Mouse (Mus musculus) heart, embryonic 13.5 days (tissue): ENCODE measurements around the gene Gria2. TPM values are rescaled to one million over a fixed set of nuclear protein-coding genes. Genes with fewer than 3 reads are reported as not detected.
A peak's percentile ranks its signal among the peaks of the same experiment; 100 is the strongest.

Experiments used
- ATAC-seq: fragments of 200-750 bp; cut with Nextera tagmentation; 2 replicates; pipeline ENCODE4 v1.8.0; 2017; ENCODE audit warnings: moderate TSS enrichment; ENCODE audit not compliant: insufficient number of reproducible peaks, low FRiP score, low TSS enrichment; ENCODE audit errors: extremely low read depth
- H3K27ac ChIP-seq: fragments of 300-500 bp; sonication (generic); replicated peaks from 2 replicates; pipeline ENCODE4 v1.5.1; 2015; ENCODE audit warnings: moderate library complexity, mild to moderate bottlenecking, inconsistent platforms
- H3K27me3 ChIP-seq: fragments of 300-500 bp; sonication (generic); replicated peaks from 2 replicates; pipeline ENCODE4 v1.6.1; 2015; ENCODE audit warnings: mild to moderate bottlenecking, inconsistent platforms
- H3K36me3 ChIP-seq: fragments of 300-500 bp; sonication (generic); 2 replicates; pipeline ENCODE4 v1.6.1; 2015; ENCODE audit warnings: mild to moderate bottlenecking, inconsistent platforms
- H3K4me1 ChIP-seq: fragments of 300-500 bp; sonication (generic); 2 replicates; pipeline ENCODE4 v1.6.1; 2015; ENCODE audit warnings: inconsistent platforms
- H3K4me2 ChIP-seq: fragments of 300-500 bp; sonication (generic); 2 replicates; pipeline ENCODE4 v1.6.1; 2015; ENCODE audit warnings: inconsistent platforms, mild to moderate bottlenecking, moderate library complexity
- H3K4me3 ChIP-seq: fragments of 300-500 bp; sonication (generic); 2 replicates; pipeline ENCODE4 v1.5.1; 2015; ENCODE audit warnings: moderate library complexity, mild to moderate bottlenecking, inconsistent platforms
- H3K9ac ChIP-seq: fragments of 300-500 bp; sonication (generic); 2 replicates; pipeline ENCODE4 v1.6.1; 2015; ENCODE audit warnings: inconsistent platforms, mild to moderate bottlenecking, moderate library complexity
- H3K9me3 ChIP-seq: fragments of 300-500 bp; sonication (generic); 2 replicates; pipeline ENCODE4 v1.6.1; 2016; ENCODE audit warnings: inconsistent platforms
- WGBS: fragments of 180-500 bp; shearing (Covaris S2); methylation state at CpG from one replicate; pipeline ENCODE4 v1.1.7; 2015; ENCODE audit warnings: mixed read lengths; 5-methylcytosine and 5-hydroxymethylcytosine counted together
- polyA plus RNA-seq: library from polyadenylated mRNA; unstranded; fragments of >200 nt; fragmentation: Nextera tagmentation; extraction: Ambion mirVana; gene quantifications from 2 replicates; pipeline ENCODE4 v1.2.1, GENCODE M21; 2015

Gene Gria2
- polyA plus RNA-seq, result 0.59 and 1.6 TPM in 2 replicates

GRCm38 (mm10) chr3:80802596-80803081, at the start of gene Gria2:
TSS of gene Gria2 (minus strand) at chr3:80802835.
- H3K4me2 ChIP-seq, result peak within 1 kb of the TSS; percentile 82
- H3K9ac ChIP-seq, result peak within 1 kb of the TSS; percentile 28; the same call in 1 of the 2 replicates
- peaks cover 36% of the 10 kb centered on the region for H3K27me3 ChIP-seq
- ATAC-seq, result no peak
- H3K4me3 ChIP-seq, result peak within 1 kb of the TSS; percentile 53
- H3K4me1 ChIP-seq, result peaks cover 17% of the 10 kb centered on the region
- H3K27ac ChIP-seq, result no peak within 1 kb of the TSS
- no peaks in the 10 kb centered on the region for H3K9me3 ChIP-seq
- WGBS, result under 1% methylated on average over 34 of the region's 35 CpGs
- no peaks in the 10 kb centered on the region for H3K36me3 ChIP-seq

- 76% methylated on average over 10 of the region's 10 CpGs for WGBS
- no peak overlapping the region for H3K4me3 ChIP-seq
- no peak for ATAC-seq
Observed at GRCm38 (mm10) chr3:80850947-80851346, 48.3 kb upstream of the Gria2 start.

GRCm38 (mm10) chr3:80845634-80846033, 43.0 kb upstream of the Gria2 start:
- no peak overlapping the region for H3K27ac ChIP-seq
- no peaks in the 10 kb centered on the region for H3K9me3 ChIP-seq
- 60% methylated on average over 2 of the region's 2 CpGs for WGBS
- no peak for ATAC-seq
- no peaks in the 10 kb centered on the region for H3K4me1 ChIP-seq
- H3K36me3 ChIP-seq, result no peaks in the 10 kb centered on the region
- H3K27me3 ChIP-seq, result no peaks in the 10 kb centered on the region
- H3K9ac ChIP-seq, result no peak overlapping the region
- H3K4me3 ChIP-seq, result no peak overlapping the region
- H3K4me2 ChIP-seq, result no peak overlapping the region

More at GRCm38 (mm10) chr3:80850947-80851346, 48.3 kb upstream of the Gria2 start:
- no peak overlapping the region for H3K27ac ChIP-seq
- no peaks in the 10 kb centered on the region for H3K36me3 ChIP-seq
- no peaks in the 10 kb centered on the region for H3K4me1 ChIP-seq
- no peak overlapping the region for H3K4me2 ChIP-seq
- no peaks in the 10 kb centered on the region for H3K9me3 ChIP-seq
- H3K27me3 ChIP-seq, result no peaks in the 10 kb centered on the region
- no peak overlapping the region for H3K9ac ChIP-seq

- H3K27ac ChIP-seq, result no peak overlapping the region
- no peaks in the 10 kb centered on the region for H3K36me3 ChIP-seq
- no peak overlapping the region for H3K4me3 ChIP-seq
- WGBS, result 71% methylated on average over 5 of the region's 5 CpGs
- H3K4me1 ChIP-seq, result no peaks in the 10 kb centered on the region
- no peaks in the 10 kb centered on the region for H3K9me3 ChIP-seq
- no peak overlapping the region for H3K4me2 ChIP-seq
- H3K27me3 ChIP-seq, result no peaks in the 10 kb centered on the region
- no peak for ATAC-seq
- no peak overlapping the region for H3K9ac ChIP-seq
Observed at GRCm38 (mm10) chr3:80839845-80840244, 37.2 kb upstream of the Gria2 start.

GRCm38 (mm10) chr3:80837583-80837982, 34.9 kb upstream of the Gria2 start:
- ATAC-seq, result no peak
- Histone ChIP-seq H3K9me3 (no peaks in the 10 kb centered on the region), H3K4me1 (no peaks in the 10 kb centered on the region), H3K4me3 (no peak overlapping the region), H3K27me3 (no peaks in the 10 kb centered on the region), H3K9ac (no peak overlapping the region), H3K27ac (no peak overlapping the region), H3K4me2 (no peak overlapping the region), H3K36me3 (no peaks in the 10 kb centered on the region)
- 47% methylated on average over 3 of the region's 3 CpGs for WGBS

GRCm38 (mm10) chr3:80823975-80824374, 21.3 kb upstream of the Gria2 start:
- Histone ChIP-seq H3K4me1 (no peaks in the 10 kb centered on the region), H3K9me3 (0 out of 2 replicates have a peak, but pooled peaks cover 4% of the 10 kb centered on the region), H3K4me3 (no peak overlapping the region), H3K27me3 (no peaks in the 10 kb centered on the region), H3K4me2 (no peak overlapping the region), H3K9ac (no peak overlapping the region), H3K27ac (no peak overlapping the region), H3K36me3 (no peaks in the 10 kb centered on the region)
- ATAC-seq, result no peak
- 90% methylated on average over 1 of the region's 1 CpGs for WGBS

- ATAC-seq, result no peak
- no peaks in the 10 kb centered on the region for H3K9me3 ChIP-seq
Observed at GRCm38 (mm10) chr3:80818619-80819018, 16.0 kb upstream of the Gria2 start.

GRCm38 (mm10) chr3:80813734-80814133, 11.1 kb upstream of the Gria2 start:
- no peak for ATAC-seq
- Histone ChIP-seq H3K9me3 (no peaks in the 10 kb centered on the region), H3K4me3 (no peak overlapping the region), H3K27ac (no peak overlapping the region), H3K4me1 (no peaks in the 10 kb centered on the region), H3K36me3 (no peaks in the 10 kb centered on the region), H3K9ac (no peak overlapping the region), H3K4me2 (no peak overlapping the region), H3K27me3 (no peaks in the 10 kb centered on the region)

More at GRCm38 (mm10) chr3:80818619-80819018, 16.0 kb upstream of the Gria2 start:
- Histone ChIP-seq H3K36me3 (no peaks in the 10 kb centered on the region), H3K9ac (no peak overlapping the region), H3K4me3 (no peak overlapping the region), H3K27me3 (no peaks in the 10 kb centered on the region), H3K4me1 (no peaks in the 10 kb centered on the region), H3K4me2 (no peak overlapping the region), H3K27ac (no peak overlapping the region)
- 80% methylated on average over 1 of the region's 1 CpGs for WGBS

GRCm38 (mm10) chr3:80812237-80812636, 9.6 kb upstream of the Gria2 start:
- Histone ChIP-seq H3K27ac (no peak overlapping the region), H3K9ac (no peak overlapping the region), H3K4me1 (no peaks in the 10 kb centered on the region), H3K9me3 (no peaks in the 10 kb centered on the region), H3K27me3 (no peaks in the 10 kb centered on the region), H3K4me2 (no peak overlapping the region), H3K4me3 (no peak overlapping the region), H3K36me3 (no peaks in the 10 kb centered on the region)
- no peak for ATAC-seq
- WGBS, result 63% methylated on average over 3 of the region's 3 CpGs

GRCm38 (mm10) chr3:80805327-80805726, 2.7 kb upstream of the Gria2 start:
- H3K36me3 ChIP-seq, result no peaks in the 10 kb centered on the region
- H3K9me3 ChIP-seq, result no peaks in the 10 kb centered on the region
- H3K9ac ChIP-seq, result no peak overlapping the region
- H3K27me3 ChIP-seq, result peaks cover 24% of the 10 kb centered on the region
- no peak overlapping the region for H3K4me2 ChIP-seq
- WGBS, result 11% methylated on average over 1 of the region's 1 CpGs
- H3K4me3 ChIP-seq, result no peak overlapping the region
- H3K4me1 ChIP-seq, result peaks cover 14% of the 10 kb centered on the region
- ATAC-seq, result no peak
- no peak overlapping the region for H3K27ac ChIP-seq

GRCm38 (mm10) chr3:80803811-80804210, 1.2 kb upstream of the Gria2 start:
- Histone ChIP-seq H3K9ac (no peak overlapping the region), H3K4me3 (no peak overlapping the region), H3K4me2 (no peak overlapping the region), H3K36me3 (no peaks in the 10 kb centered on the region), H3K27me3 (peaks cover 36% of the 10 kb centered on the region), H3K9me3 (no peaks in the 10 kb centered on the region), H3K27ac (no peak overlapping the region), H3K4me1 (peaks cover 17% of the 10 kb centered on the region)
- ATAC-seq, result no peak
- 48% methylated on average over 1 of the region's 1 CpGs for WGBS

- peak overlapping the region; percentile 82 for H3K4me2 ChIP-seq
- no peaks in the 10 kb centered on the region for H3K9me3 ChIP-seq
- ATAC-seq, result no peak
- no peak overlapping the region for H3K9ac ChIP-seq
- H3K4me3 ChIP-seq, result no peak overlapping the region
- H3K27me3 ChIP-seq, result peaks cover 36% of the 10 kb centered on the region
- 56% methylated on average over 8 of the region's 8 CpGs for WGBS
- no peaks in the 10 kb centered on the region for H3K36me3 ChIP-seq
- peaks cover 17% of the 10 kb centered on the region for H3K4me1 ChIP-seq
- no peak overlapping the region for H3K27ac ChIP-seq
Observed at GRCm38 (mm10) chr3:80803211-80803610, 576 bp upstream of the Gria2 start.
